Mouse (Mus musculus) C2C12 (cell line): ENCODE measurements around the gene Foxd2.
A peak's percentile ranks its signal among the peaks of the same experiment; 100 is the strongest.

ENCODE experiments used
- CEBPB ChIP-seq: IDR thresholded peaks from one replicate; pipeline ENCODE4 v1.6.1; 2011; ENCODE audit warnings: low read depth, mild to moderate bottlenecking, control low read depth, moderate library complexity
- CTCF ChIP-seq: IDR thresholded peaks from one replicate; pipeline ENCODE4 v1.5.1; 2011; ENCODE audit not compliant: control insufficient read depth, insufficient read depth, insufficient read length
- FOSL1 ChIP-seq: IDR thresholded peaks from one replicate; pipeline ENCODE4 v1.8.0; 2011; ENCODE audit warnings: mild to moderate bottlenecking, low read length; ENCODE audit not compliant: poor library complexity, insufficient read depth, severe bottlenecking
- MAX ChIP-seq: IDR thresholded peaks from one replicate; pipeline ENCODE4 v1.6.1; 2011; ENCODE audit warnings: mild to moderate bottlenecking, control low read depth
- MYOD1 ChIP-seq: IDR thresholded peaks from one replicate; pipeline ENCODE4 v1.6.1; 2011; ENCODE audit warnings: low read depth; ENCODE audit not compliant: control insufficient read depth, insufficient read length
- MYOG ChIP-seq: IDR thresholded peaks from one replicate; pipeline ENCODE4 v1.6.1; 2011; ENCODE audit not compliant: control insufficient read depth, insufficient read length; ENCODE audit errors: extremely low read depth
- USF1 ChIP-seq: IDR thresholded peaks from one replicate; pipeline ENCODE4 v1.6.1; 2011; ENCODE audit warnings: low read depth, mild to moderate bottlenecking, control low read depth, moderate library complexity

DNA sequence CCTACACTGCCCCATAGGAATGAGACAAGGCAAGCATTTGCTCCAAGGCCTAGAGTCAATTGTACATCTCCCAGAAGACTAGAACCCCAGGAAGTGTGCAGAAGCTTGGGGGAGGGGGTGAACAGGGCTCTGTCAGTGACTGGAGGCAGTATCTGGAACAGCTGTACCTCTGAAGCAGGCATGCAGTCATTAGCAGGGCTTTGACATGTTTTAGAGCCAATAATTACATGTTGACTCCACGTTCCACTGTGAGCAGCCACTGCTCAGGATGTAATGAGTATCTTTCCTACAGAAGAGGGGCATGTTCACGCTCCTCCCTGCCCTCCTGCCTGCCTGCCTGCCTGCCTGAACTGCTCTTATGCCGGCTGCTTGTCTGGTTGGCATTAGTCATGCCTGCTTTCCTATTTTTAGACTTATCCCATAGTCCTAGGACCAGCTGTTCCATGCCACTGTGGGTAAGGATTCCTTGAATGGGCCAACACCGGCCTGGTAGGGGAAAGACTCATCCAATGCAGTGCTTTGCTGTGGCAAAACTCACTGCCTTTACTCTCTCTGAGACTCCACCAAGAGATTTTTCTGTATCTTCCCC, 28.9 kb upstream of the Foxd2 start:
- TF ChIP-seq CTCF (no peak), MAX (no peak), USF1 (no peak), MYOG (no peak), MYOD1 (peak; percentile 56), CEBPB (no peak), FOSL1 (no peak)
